Mouse (Mus musculus): Measurements from ENCODE around the gene Optn. TPM values are rescaled to one million over a fixed set of nuclear protein-coding genes. Genes with fewer than 3 reads are reported as not detected.

Optn gene
- total and polyA plus RNA-seq, 3 experiments: 4.8 to 105 (median 100) TPM

- no peak for DNase-seq
Observed at GRCm38 (mm10) chr2:5061133-5061708, 2.6 kb downstream of the Optn start.

GRCm38 (mm10) chr2:5059997-5060396 is 3.9 kb downstream of the Optn start:
- DNase-seq: no peak

GRCm38 (mm10) chr2:5058436-5058835 is 5.4 kb downstream of the Optn start:
- DNase-seq: no peak

- no peak for DNase-seq
Observed at GRCm38 (mm10) chr2:5050562-5050961, 13.3 kb downstream of the Optn start.

- DNase-seq: no peak
Observed at GRCm38 (mm10) chr2:5047016-5047415, 16.8 kb downstream of the Optn start.

- DNase-seq: no peak
Observed at GRCm38 (mm10) chr2:5045269-5045965, 18.4 kb downstream of the Optn start.

GRCm38 (mm10) chr2:5044321-5044720 is 19.5 kb downstream of the Optn start:
- DNase-seq: no peak

- no peak for DNase-seq
Observed at GRCm38 (mm10) chr2:5043476-5043761, 20.4 kb downstream of the Optn start.

DNA sequence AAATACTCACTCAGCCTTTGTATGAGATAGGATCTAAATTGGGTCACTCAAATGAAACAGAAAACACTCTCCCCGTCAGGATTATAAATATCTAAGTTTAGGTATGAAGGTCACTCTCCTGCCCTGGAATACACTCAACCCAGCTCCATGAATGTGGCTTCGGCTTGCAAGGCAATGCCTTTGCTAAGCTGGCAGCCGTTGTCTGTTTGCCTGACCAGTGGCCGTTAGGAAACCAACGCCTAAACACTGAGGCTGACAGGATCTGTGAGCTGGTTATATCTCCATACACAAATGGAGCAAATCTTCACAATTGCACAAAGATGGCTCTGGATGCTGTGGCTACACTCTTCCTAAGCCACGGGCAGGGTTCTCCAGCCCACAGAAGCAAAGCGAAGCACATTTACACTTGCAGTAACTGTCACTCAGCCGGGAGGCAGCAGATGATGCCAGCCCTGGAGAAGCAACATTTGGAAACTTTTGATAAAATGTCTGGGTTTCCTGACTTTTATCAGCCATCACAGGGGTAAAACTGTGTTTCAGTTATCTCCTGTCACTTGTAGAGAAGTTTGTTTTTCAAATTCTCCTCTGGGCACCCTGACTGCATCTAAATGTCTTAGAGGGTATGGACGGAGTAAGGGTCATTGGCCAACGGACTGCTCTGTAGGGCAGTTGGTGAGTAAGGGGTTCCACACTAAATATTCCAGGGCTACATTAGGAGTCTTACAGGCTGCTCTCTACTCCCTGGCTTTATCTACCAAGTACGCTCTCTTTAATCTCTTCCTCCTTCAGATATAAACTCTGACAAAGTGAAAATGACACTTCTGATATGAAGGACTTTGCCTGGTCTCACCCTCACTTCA is 21.0 kb downstream of the Optn start:
- DNase-seq: peak; percentile 38

DNA sequence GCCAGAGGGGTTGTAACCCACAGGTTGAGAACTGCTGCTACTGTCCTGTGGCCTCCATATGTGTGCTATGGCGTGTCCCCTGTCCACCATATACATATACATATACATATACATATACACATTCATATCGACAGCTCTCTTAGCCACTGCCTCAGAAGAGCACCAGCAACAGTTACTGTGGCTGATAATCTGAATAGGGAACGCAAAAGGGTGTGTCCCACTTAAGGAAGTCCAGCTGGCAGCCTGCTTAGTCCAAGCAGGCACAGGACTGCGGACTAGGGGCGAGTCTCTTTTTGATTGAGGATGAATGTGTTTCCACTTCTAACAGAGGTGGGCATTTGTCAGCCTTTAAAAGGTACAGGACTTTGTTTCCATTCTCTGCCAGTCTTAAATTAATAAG is 22.0 kb downstream of the Optn start:
- DNase-seq: no peak

DNA sequence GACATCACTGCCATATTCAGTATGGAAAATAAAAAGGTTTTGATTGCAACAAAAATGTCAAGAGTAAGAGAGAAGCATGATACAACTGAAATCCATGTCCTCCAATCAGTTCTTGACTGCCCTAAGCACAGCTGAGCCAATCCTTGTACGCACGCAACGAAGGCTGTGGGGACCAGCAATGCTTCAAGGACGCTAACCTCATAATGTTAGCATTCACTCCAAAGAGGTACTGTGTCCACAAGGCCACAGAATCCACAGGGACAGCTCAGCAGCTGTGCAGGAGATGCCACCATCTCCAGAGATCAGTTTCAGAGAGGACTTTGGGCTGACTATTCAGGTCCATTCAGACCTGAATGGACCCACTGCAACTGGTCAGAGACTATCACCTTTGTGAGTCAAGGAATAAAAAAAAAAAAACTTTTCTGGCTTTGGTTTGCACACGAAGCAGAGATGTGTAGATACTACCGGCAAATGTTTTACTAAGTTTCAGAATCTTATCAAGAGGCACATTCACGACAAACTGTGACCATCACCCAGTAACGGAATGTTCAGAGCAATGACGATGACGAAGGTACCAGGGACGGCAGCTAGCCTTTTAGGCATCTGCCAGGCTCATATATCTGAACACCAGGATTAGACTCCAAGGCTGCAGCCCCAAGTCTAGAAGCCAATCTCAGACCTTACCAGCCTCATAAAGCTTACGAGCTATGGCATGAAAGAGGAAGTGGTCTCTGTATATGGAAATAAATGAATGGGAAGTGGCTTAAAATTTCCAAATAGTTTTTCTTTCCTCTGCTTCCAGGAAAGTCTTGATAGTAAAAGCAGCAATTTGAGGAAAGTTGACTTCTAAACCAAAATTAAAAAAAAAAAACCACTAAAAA is 23.3 kb downstream of the Optn start:
- peak; percentile 62 for DNase-seq

- peak; percentile 28 for DNase-seq
Observed at GRCm38 (mm10) chr2:5039350-5040170, 24.3 kb downstream of the Optn start.

GRCm38 (mm10) chr2:5038320-5038719 is 25.5 kb downstream of the Optn start:
- DNase-seq: no peak

DNA sequence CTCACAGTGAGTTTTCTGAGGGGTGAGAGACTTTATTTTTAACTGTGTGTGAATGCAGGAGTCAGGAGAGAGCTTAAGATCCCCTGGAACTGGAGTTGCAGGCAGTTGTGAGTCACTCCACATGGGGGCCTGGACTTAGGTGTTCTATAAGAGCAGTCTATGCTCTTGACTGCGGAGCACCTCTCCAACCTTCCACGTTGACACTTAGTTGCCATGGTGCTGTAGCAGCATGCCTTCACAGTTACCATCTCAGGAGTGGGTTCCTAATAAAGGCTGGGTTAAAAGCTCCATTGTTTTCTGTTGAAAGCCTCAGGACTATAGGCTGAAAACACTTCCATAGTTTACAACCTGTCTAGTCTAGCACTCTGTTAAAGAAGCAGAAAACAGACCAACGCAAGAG is 26.5 kb downstream of the Optn start:
- DNase-seq: no peak

- DNase-seq: no peak
Observed at GRCm38 (mm10) chr2:5036411-5037076, 27.3 kb downstream of the Optn start.

DNA sequence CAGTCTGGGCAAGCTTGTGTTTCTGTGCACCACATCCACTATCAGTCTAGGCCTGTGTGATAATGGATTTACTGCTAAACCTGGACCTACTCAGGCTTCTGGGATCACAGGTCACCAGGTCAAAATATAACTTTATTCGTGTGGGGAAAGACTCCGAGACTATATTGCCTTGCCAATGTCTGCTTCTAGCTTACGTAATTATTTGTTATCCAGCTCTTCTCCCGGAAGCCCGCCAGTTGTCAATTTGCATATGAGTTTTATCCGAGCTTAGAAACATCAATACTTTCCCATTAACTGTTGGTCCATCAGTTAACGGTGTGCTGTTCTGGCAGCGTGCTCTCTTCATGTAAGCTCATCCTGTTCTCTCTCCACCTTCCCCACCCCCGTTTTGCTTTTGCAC is 28.6 kb downstream of the Optn start:
- no peak for DNase-seq

DNA sequence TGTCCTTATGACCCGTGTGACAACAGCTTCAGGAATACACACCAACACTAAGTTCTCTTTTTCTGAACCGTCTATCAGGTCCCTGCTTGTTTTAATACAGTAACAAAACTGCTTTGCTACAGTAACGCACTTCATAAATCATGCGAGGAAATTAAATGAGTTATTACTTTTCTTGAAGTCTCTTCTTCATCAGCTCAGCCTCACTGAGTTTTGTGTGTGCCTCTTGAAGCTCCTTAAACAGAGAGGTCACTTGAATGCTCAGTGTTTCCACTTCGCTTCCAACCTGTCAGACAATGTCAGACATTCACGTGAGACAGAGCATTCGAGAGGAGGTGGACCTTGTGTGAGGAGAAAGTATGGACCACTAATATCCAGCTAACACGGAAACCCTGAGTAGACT is 29.1 kb downstream of the Optn start:
- no peak for DNase-seq

- DNase-seq: no peak
Observed at GRCm38 (mm10) chr2:5033546-5034420, 30.1 kb downstream of the Optn start.

DNA sequence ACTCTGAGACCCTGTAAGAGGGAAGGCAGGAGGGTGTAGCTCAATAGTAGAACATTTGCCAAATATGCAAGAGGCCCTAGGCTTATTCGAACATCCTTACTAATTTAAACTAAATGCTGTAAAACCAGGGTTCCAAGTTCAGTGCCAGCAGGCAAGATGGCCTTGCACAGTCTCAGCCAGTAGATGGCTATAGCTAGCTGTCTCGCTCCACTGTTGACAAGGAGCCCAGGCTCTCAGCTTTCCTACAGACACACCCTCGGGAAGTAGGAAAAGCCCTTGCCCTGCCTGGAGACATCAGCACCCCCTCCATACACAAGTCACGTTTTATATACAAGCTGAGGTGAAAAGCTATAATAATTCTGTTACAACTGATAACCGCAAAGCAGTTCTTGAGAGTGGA is 31.2 kb downstream of the Optn start:
- DNase-seq: no peak

DNA sequence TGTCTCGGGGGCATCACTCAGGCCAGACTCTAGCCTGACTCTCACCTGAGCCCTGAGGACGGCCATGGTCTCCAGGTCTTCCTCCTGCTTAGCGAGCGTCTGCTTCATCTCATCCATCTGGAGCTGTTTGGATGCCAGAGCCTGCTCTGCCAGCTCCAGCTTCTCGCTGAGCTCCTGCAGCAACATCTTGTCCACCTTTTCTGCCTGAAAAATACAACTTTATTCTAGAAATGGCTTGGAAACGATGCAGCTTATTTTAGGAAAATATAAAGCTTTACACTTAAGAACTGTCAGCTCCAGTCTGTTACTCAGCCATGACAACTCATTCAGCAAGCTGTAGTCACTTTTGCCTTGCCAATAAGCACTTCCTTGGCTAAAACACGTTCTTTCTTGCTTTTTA is 32.6 kb downstream of the Optn start:
- DNase-seq: no peak
